Mouse (Mus musculus): ENCODE measurements around the gene Fbln2. TPM values are rescaled to one million over a fixed set of nuclear protein-coding genes. Genes with fewer than 3 reads are reported as not detected.

The Fbln2 gene
- total and polyA plus RNA-seq, 2 experiments from 2014 or later: 120 to 222 TPM

GRCm38 (mm10) chr6:91312491-91312890, 100.2 kb downstream of the Fbln2 start:
- Histone ChIP-seq H3K36me3 (replicated peaks; ENCODE audit: control insufficient read depth, insufficient read depth, low read length) (no peaks in the 10 kb centered on the region), H3K9ac (replicated peaks; ENCODE audit: low read depth, low read length) (no peak overlapping the region), H3K27me3 (ENCODE audit: control insufficient read depth, insufficient read depth, low read length) (0 out of 2 replicates have a peak, but pooled peaks cover 2% of the 10 kb centered on the region), H3K4me1 (ENCODE audit: control insufficient read depth, insufficient read depth) (peaks cover 3% of the 10 kb centered on the region; the same call in 1 of the 2 replicates), H3K4me3 (ENCODE audit: low read depth, low read length) (no peak overlapping the region), H3K9me3 (replicated peaks; ENCODE audit: control insufficient read depth, low read length) (peaks cover 9% of the 10 kb centered on the region; the same call in 1 of the 2 replicates), H3K4me2 (ENCODE audit: low read depth, low read length) (no peak overlapping the region), H3K27ac (ENCODE audit: low read depth) (no peak overlapping the region)
- no peak for TF ChIP-seq EP300 (IDR thresholded peaks at IDR 0.05; ENCODE audit: low read depth)
- no peak for TF ChIP-seq CTCF (IDR thresholded peaks at IDR 0.05; ENCODE audit: low read depth)
- no peak for DNase-seq (ENCODE audit: low spot score)
- 69% methylated on average over 9 of the region's 9 CpGs for WGBS
- ATAC-seq (ENCODE audit: insufficient read depth, low read depth): no peak

Other genes with a start within 250 kb of the Fbln2 start
- gene Iqsec1, start 223.8 kb upstream of the Fbln2 start, total RNA-seq (2014; rRNA removed; ENCODE audit: low replicate concordance): 93.7 and 183 TPM in 2 replicates
- 12.0 and 13.5 TPM in 2 replicates for gene Iqsec1, start 223.8 kb upstream of the Fbln2 start, polyA plus RNA-seq (2015; fragmentation: Nextera tagmentation; extraction: Ambion mirVana)
- gene Nup210, start 95.6 kb upstream of the Fbln2 start, total RNA-seq (2014; rRNA removed; ENCODE audit: low replicate concordance): 9.7 and 13.4 TPM in 2 replicates
- 1.6 TPM in 2 replicates for gene Nup210, start 95.6 kb upstream of the Fbln2 start, polyA plus RNA-seq (2015; fragmentation: Nextera tagmentation; extraction: Ambion mirVana)
- gene Hdac11, start 55.8 kb upstream of the Fbln2 start, total RNA-seq (2014; rRNA removed; ENCODE audit: low replicate concordance): 17.9 and 19.6 TPM in 2 replicates
- 9.2 and 9.5 TPM in 2 replicates for gene Hdac11, start 55.8 kb upstream of the Fbln2 start, polyA plus RNA-seq (2015; fragmentation: Nextera tagmentation; extraction: Ambion mirVana)
- not detected in 2 replicates for gene Wnt7a, start 198.9 kb downstream of the Fbln2 start, total RNA-seq (2014; rRNA removed; ENCODE audit: low replicate concordance)
- not detected in 2 replicates for gene Wnt7a, start 198.9 kb downstream of the Fbln2 start, polyA plus RNA-seq (2015; fragmentation: Nextera tagmentation; extraction: Ambion mirVana)

Measured in heart, postnatal 0 days (tissue).